In the genomic region with DNA sequence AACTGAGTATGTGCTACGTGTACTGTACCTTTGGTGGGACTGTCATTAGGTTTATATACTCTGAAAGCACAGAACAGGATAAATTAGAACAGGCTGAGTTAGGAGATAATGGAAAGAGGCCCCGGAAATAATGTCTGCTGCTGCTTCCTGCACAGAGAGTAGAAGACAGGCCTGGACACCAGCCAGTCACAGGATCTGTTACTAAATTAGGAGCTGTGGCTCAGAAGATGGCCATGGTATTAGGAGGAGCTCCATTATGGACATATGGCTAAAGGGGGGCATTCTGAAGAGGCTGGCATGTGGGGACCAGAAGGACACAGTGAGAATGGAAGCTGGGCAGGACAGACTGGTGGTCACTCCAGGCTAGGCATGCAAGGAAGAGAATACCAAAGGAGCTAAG, we compare ENCODE assay signal across 9 mouse cellular contexts. TPM values are rescaled to one million over a fixed set of nuclear protein-coding genes. Genes with fewer than 3 reads are reported as not detected.
DNase-seq lines count a peak whose midpoint lies in the region; ATAC-seq lines count a peak whose summit lies in the region.
"Had no signal": no experiment of that assay in that cellular context is flagged by ENCODE, and none has a peak within 500 bp of the region (broad histone marks: within the 10 kb centered on the region; RNA-seq: fewer than 3 reads in every experiment).

No protein-coding gene starts in this region.

- H3K27me3 ChIP-seq in liver, embryonic 12.5 days (replicated peaks), result no peaks in the 10 kb centered on the region
- H3K27me3 ChIP-seq in liver, embryonic 11.5 days (replicated peaks; ENCODE audit: control insufficient read depth, insufficient read depth, low read length), result no peaks in the 10 kb centered on the region

- H3K4me2 ChIP-seq in liver, embryonic 12.5 days, result no peak overlapping the region
- H3K4me2 ChIP-seq in liver, embryonic 11.5 days, result no peak overlapping the region

- H3K4me1 ChIP-seq in liver, embryonic 12.5 days, result peaks cover 31% of the 10 kb centered on the region
- H3K4me1 ChIP-seq in liver, embryonic 11.5 days (replicated peaks; ENCODE audit: control insufficient read depth, insufficient read depth, low read length), result peaks cover 7% of the 10 kb centered on the region; the same call in 1 of the 2 replicates

- peak; percentile 24; the same call in 1 of the 2 replicates for ATAC-seq in liver, embryonic 12.5 days
- ATAC-seq in liver, embryonic 11.5 days (replicated peaks; ENCODE audit: low FRiP score), result no peak
- ATAC-seq in frontal cortex, adult (ENCODE audit: low TSS enrichment), result no peak

- no peak overlapping the region for H3K4me3 ChIP-seq in liver, embryonic 12.5 days
- H3K4me3 ChIP-seq in liver, embryonic 11.5 days (ENCODE audit: low read depth, low read length), result no peak overlapping the region

- intact Hi-C loops in heart, postnatal 36 days (cut with DNase I), result no loop called here

- no peak overlapping the region for H3K9ac ChIP-seq in liver, embryonic 12.5 days
- H3K9ac ChIP-seq in liver, embryonic 11.5 days (ENCODE audit: low read depth, low read length), result no peak overlapping the region

- H3K9me3 ChIP-seq in liver, embryonic 12.5 days (replicated peaks), result no peaks in the 10 kb centered on the region
- no peaks in the 10 kb centered on the region for H3K9me3 ChIP-seq in liver, embryonic 11.5 days (ENCODE audit: control insufficient read depth, low read length)

- peak overlapping the region; percentile 64 for H3K27ac ChIP-seq in liver, embryonic 12.5 days
- H3K27ac ChIP-seq in liver, embryonic 11.5 days (ENCODE audit: low read depth, low read length), result no peak overlapping the region

- peak; percentile 17 for DNase-seq in adrenal gland, adult 2 months
- DNase-seq in adrenal gland, postnatal 4 days (ENCODE audit: low spot score in 2 of 2), result no peak
- no peak for DNase-seq in liver, embryonic 11.5 days (ENCODE audit: low spot score)
- DNase-seq in cerebellum, postnatal 10 days, result peak; percentile 83 to 84
- DNase-seq in heart, postnatal 36 days, result peak; percentile 55 to 58
- no peak for DNase-seq in right cerebral cortex, adult 2 months (ENCODE audit: low spot score in 2 of 2)
- DNase-seq: embryo, embryonic 11 days had no signal

- 36% methylated on average over 2 of the region's 2 CpGs for WGBS in liver, embryonic 12.5 days (ENCODE audit: insufficient replicate concordance)
- WGBS in liver, embryonic 11.5 days, result 52% methylated on average over 2 of the region's 2 CpGs

- H3K36me3 ChIP-seq in liver, embryonic 12.5 days, result peaks cover 38% of the 10 kb centered on the region
- H3K36me3 ChIP-seq in liver, embryonic 11.5 days (ENCODE audit: control insufficient read depth, insufficient read depth, low read length), result peaks cover 12% of the 10 kb centered on the region; the same call in 1 of the 2 replicates

RNA-seq across cellular contexts. Expression of gene Camsap1, which starts 12.7 kb away (rescaled TPM):
- total RNA-seq in adrenal gland, adult 2 months (2021), result 10 to 100 TPM; 31.4 to 32.6 TPM
- 3.9 and 5.5 TPM in 2 replicates for polyA plus RNA-seq in adrenal gland, adult 2 months (2012; rRNA removed)
- total RNA-seq in adrenal gland, postnatal 4 days (2021), result 10 to 100 TPM; 41.3 to 44.8 TPM
- polyA plus RNA-seq in liver, embryonic 12.5 days (2016; fragmentation: Nextera tagmentation; extraction: Ambion mirVana), result 13.0 and 13.5 TPM in 2 replicates
- 14.2 and 14.5 TPM in 2 replicates for polyA plus RNA-seq in liver, embryonic 11.5 days (2014; fragmentation: Nextera tagmentation; extraction: Ambion mirVana)
- total RNA-seq in heart, postnatal 36 days (2021), result 10 to 100 TPM; 37.9 to 46.2 TPM

RNA-seq across cellular contexts. Expression of gene Ubac1, which starts 51.1 kb away (rescaled TPM):
- 10 to 100 TPM; 32.9 to 40.0 TPM for total RNA-seq in adrenal gland, adult 2 months (2021)
- polyA plus RNA-seq in adrenal gland, adult 2 months (2012; rRNA removed), result 37.8 and 42.3 TPM in 2 replicates
- total RNA-seq in adrenal gland, postnatal 4 days (2021), result 10 to 100 TPM; 51.2 to 54.4 TPM
- polyA plus RNA-seq in liver, embryonic 12.5 days (2016; fragmentation: Nextera tagmentation; extraction: Ambion mirVana), result 487 and 506 TPM in 2 replicates
- 290 and 303 TPM in 2 replicates for polyA plus RNA-seq in liver, embryonic 11.5 days (2014; fragmentation: Nextera tagmentation; extraction: Ambion mirVana)
- total RNA-seq in heart, postnatal 36 days (2021), result 10 to 100 TPM; 84.8 to 97.5 TPM

Comparison
In these comparisons a context has a peak if more than half of its experiments do, and no peak if none do; other contexts are left out.
1. DNase-seq: peak in adrenal gland, adult 2 months (single experiment), cerebellum, postnatal 10 days (2 of 2) and heart, postnatal 36 days (2 of 2); none in adrenal gland, postnatal 4 days (0 of 2), liver, embryonic 11.5 days (single experiment) and right cerebral cortex, adult 2 months (0 of 2).